Mouse (Mus musculus) heart, embryonic 16.5 days (tissue): ENCODE results near the gene Sgsm3. TPM values are rescaled to one million over a fixed set of nuclear protein-coding genes. Genes with fewer than 3 reads are reported as not detected.

Experiments
- ATAC-seq: fragments of 200-750 bp; cut with Nextera tagmentation; replicated peaks from 2 replicates; pipeline ENCODE4 v1.8.0; 2017; ENCODE audit warnings: moderate number of reproducible peaks; ENCODE audit not compliant: insufficient read depth, low FRiP score; ENCODE audit errors: extremely low read depth
- H3K27ac ChIP-seq: fragments of 300-500 bp; sonication (generic); 2 replicates; pipeline ENCODE4 v1.5.1; 2014; ENCODE audit warnings: mild to moderate bottlenecking, low read length, control low read depth, moderate library complexity
- H3K27me3 ChIP-seq: fragments of 300-500 bp; sonication (generic); 2 replicates; pipeline ENCODE4 v1.6.1; 2014; ENCODE audit warnings: low read length, mixed read lengths; ENCODE audit not compliant: control insufficient read depth, insufficient read depth
- H3K36me3 ChIP-seq: fragments of 300-500 bp; sonication (generic); 2 replicates; pipeline ENCODE4 v1.6.1; 2014; ENCODE audit not compliant: control insufficient read depth, insufficient read depth
- H3K4me1 ChIP-seq: fragments of 300-500 bp; sonication (generic); 2 replicates; pipeline ENCODE4 v1.6.1; 2014; ENCODE audit warnings: low read length, mixed read lengths; ENCODE audit not compliant: control insufficient read depth, insufficient read depth
- H3K4me2 ChIP-seq: fragments of 300-500 bp; sonication (generic); 2 replicates; pipeline ENCODE4 v1.6.1; 2014; ENCODE audit warnings: low read depth, mild to moderate bottlenecking, control low read depth, low read length
- H3K4me3 ChIP-seq: fragments of 300-500 bp; sonication (generic); 2 replicates; pipeline ENCODE4 v1.5.1; 2014; ENCODE audit warnings: mild to moderate bottlenecking, control low read depth, low read length
- H3K9ac ChIP-seq: fragments of 300-500 bp; sonication (generic); 2 replicates; pipeline ENCODE4 v1.6.1; 2014; ENCODE audit warnings: low read length, control low read depth
- H3K9me3 ChIP-seq: fragments of 300-500 bp; sonication (generic); replicated peaks from 2 replicates; pipeline ENCODE4 v1.6.1; 2016; ENCODE audit warnings: low read length; ENCODE audit not compliant: control insufficient read depth
- WGBS: fragments of 180-500 bp; shearing (Covaris S2); extraction: QIAGEN DNeasy Blood & Tissue Kit; methylation state at CpG from one replicate; pipeline ENCODE4 v1.1.7; 2014; 5-methylcytosine and 5-hydroxymethylcytosine counted together
- polyA plus RNA-seq: library from polyadenylated mRNA; unstranded; fragments of >200 nt; fragmentation: Nextera tagmentation; extraction: Ambion mirVana; gene quantifications from 2 replicates; pipeline ENCODE4 v1.2.1, GENCODE M21; 2015

Gene Sgsm3
- polyA plus RNA-seq, 1 experiment from 2014 or later, result 15.8 TPM

DNA sequence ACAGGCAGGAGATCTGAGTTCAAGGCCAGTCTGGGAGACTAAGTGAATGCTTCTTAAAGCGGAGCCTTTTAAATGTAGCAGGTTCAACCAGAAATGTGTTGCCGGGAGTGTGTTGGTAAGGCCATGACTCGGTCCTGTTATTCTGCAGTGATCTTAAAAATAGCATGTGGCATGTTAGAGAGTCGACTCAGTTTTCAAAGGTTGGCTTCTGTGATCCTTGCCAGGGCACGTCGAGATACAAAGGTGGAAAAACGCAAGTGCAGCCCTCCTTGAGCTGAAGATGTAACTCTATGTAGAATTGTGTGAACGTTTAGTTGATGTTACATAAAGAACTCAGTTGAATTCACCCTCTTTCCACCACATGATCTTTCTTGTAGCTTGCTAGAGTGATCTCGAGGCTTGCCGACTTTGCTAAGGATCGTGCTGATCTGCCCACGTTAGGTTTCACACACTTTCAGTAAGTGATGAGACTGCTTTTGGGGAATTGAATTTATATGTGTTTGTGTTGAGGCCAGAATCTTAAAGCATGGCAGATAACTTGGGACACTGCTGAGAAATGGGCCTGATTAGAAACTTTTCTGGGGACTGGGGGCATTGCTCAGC lies 21.6 kb upstream of the Sgsm3 start:
- Histone ChIP-seq H3K9me3 (no peaks in the 10 kb centered on the region), H3K4me1 (no peaks in the 10 kb centered on the region), H3K4me2 (no peak overlapping the region), H3K9ac (no peak overlapping the region), H3K27ac (no peak overlapping the region), H3K4me3 (no peak overlapping the region), H3K27me3 (no peaks in the 10 kb centered on the region), H3K36me3 (peaks cover 68% of the 10 kb centered on the region)
- no peak for ATAC-seq
- 83% methylated on average over 12 of the region's 12 CpGs for WGBS

GRCm38 (mm10) chr15:80969371-80969770 lies 8.2 kb upstream of the Sgsm3 start:
- Histone ChIP-seq H3K36me3 (peaks cover 45% of the 10 kb centered on the region), H3K4me3 (no peak overlapping the region), H3K4me1 (no peaks in the 10 kb centered on the region), H3K4me2 (no peak overlapping the region), H3K9me3 (no peaks in the 10 kb centered on the region), H3K27me3 (no peaks in the 10 kb centered on the region), H3K9ac (no peak overlapping the region), H3K27ac (no peak overlapping the region)
- no peak for ATAC-seq
- 89% methylated on average over 1 of the region's 1 CpGs for WGBS

DNA sequence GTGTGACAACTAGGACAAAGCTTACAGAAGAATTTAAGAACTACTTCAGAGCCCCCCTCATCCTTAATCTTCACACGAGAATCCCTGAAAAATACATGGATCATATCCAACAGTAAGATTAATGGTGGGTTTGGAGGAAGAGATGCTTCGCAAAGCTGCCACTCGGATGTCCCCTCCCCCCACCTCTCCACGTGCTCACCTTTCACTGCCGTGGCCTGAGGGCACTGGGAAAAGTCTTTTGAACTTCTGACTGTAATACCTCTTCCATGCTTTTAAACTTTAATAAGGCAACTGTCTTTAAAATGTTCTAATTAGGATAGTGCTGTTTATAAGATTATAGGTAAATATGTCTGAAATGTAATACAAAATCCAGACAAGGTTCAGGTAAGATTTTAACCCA lies 3.3 kb upstream of the Sgsm3 start:
- no peaks in the 10 kb centered on the region for H3K27me3 ChIP-seq
- H3K4me3 ChIP-seq, result no peak overlapping the region
- peaks cover 11% of the 10 kb centered on the region for H3K4me1 ChIP-seq
- no peak overlapping the region for H3K27ac ChIP-seq
- no peak for ATAC-seq
- WGBS, result 41% methylated on average over 5 of the region's 5 CpGs
- no peak overlapping the region for H3K4me2 ChIP-seq
- peaks cover 4% of the 10 kb centered on the region for H3K36me3 ChIP-seq
- H3K9me3 ChIP-seq, result no peaks in the 10 kb centered on the region
- H3K9ac ChIP-seq, result no peak overlapping the region

- ATAC-seq, result no peak
- H3K27me3 ChIP-seq, result no peaks in the 10 kb centered on the region
- WGBS, result 76% methylated on average over 3 of the region's 3 CpGs
- H3K36me3 ChIP-seq, result no peaks in the 10 kb centered on the region
- no peak overlapping the region for H3K4me2 ChIP-seq
- H3K4me3 ChIP-seq, result no peak overlapping the region
- H3K27ac ChIP-seq, result no peak overlapping the region
- H3K9ac ChIP-seq, result no peak overlapping the region
- peaks cover 11% of the 10 kb centered on the region for H3K4me1 ChIP-seq
- no peaks in the 10 kb centered on the region for H3K9me3 ChIP-seq
Measured at GRCm38 (mm10) chr15:80975666-80976065, 1.9 kb upstream of the Sgsm3 start.

- 58% methylated on average over 4 of the region's 4 CpGs for whole genome bisulfite sequencing
- Histone ChIP-seq H3K4me2 (no peak overlapping the region), H3K27ac (peak overlapping the region; percentile 16; the same call in 1 of the 2 replicates)
Measured at GRCm38 (mm10) chr15:80979611-80980010, 2.0 kb downstream of the Sgsm3 start.

DNA sequence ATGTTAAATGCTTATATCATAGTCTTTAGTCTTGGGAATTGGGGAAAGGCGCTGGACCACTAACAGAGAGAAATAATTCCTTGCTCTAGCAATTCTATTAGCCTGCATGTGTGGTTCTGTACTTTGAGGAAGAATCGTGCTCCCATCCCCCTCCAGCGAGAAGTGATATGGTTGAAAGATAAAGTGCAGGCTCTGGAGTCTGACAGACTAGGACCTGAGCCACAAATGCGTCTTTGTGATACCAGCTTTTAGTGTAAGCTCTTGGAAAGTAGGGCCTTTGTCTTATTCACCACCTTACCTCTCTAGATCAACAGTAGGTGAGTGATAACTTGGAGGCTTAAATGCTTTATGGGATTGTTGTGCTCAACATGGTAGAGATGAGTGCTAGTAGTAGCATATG lies 3.6 kb downstream of the Sgsm3 start:
- peaks cover 12% of the 10 kb centered on the region for H3K4me1 ChIP-seq
- H3K4me3 ChIP-seq, result no peak overlapping the region
- ATAC-seq, result no peak
- H3K4me2 ChIP-seq, result no peak overlapping the region
- 55% methylated on average over 4 of the region's 4 CpGs for WGBS
- H3K9me3 ChIP-seq, result no peaks in the 10 kb centered on the region
- H3K27ac ChIP-seq, result no peak overlapping the region
- no peaks in the 10 kb centered on the region for H3K36me3 ChIP-seq
- no peaks in the 10 kb centered on the region for H3K27me3 ChIP-seq
- no peak overlapping the region for H3K9ac ChIP-seq

More at GRCm38 (mm10) chr15:80979611-80980010, 2.0 kb downstream of the Sgsm3 start:
- Histone ChIP-seq H3K27me3 (no peaks in the 10 kb centered on the region), H3K4me3 (no peak overlapping the region), H3K4me1 (peaks cover 12% of the 10 kb centered on the region), H3K9me3 (no peaks in the 10 kb centered on the region), H3K36me3 (no peaks in the 10 kb centered on the region), H3K9ac (no peak overlapping the region)
- ATAC-seq, result no peak

- Histone ChIP-seq H3K36me3 (no peaks in the 10 kb centered on the region), H3K9me3 (no peaks in the 10 kb centered on the region), H3K9ac (no peak overlapping the region), H3K4me2 (no peak overlapping the region), H3K4me3 (no peak overlapping the region), H3K4me1 (peaks cover 7% of the 10 kb centered on the region), H3K27ac (no peak overlapping the region), H3K27me3 (no peaks in the 10 kb centered on the region)
- WGBS, result 87% methylated on average over 2 of the region's 2 CpGs
- ATAC-seq, result no peak
Measured at GRCm38 (mm10) chr15:80983264-80983663, 5.7 kb downstream of the Sgsm3 start.

DNA sequence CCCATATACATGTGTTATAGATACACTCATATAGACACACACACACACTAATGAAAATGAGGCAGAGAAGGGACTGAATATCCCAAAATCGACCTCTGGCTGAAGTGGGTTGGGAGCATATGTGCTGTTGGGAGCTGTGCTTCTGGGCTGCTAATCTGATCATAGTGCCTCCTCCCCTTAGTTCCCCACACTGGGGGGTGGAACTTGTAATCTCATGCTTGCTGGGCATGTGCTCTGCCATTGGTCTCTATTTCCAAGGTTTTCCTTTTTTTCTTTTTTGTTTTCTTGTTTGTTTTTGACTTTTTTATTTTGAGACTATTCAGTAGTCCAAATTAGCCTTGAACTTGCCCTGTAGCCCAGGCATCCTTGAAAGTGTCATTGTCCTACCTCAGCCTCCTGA lies 10.8 kb downstream of the Sgsm3 start:
- ATAC-seq, result no peak
- WGBS, result 30% methylated on average over 1 of the region's 1 CpGs
- H3K4me3 ChIP-seq, result no peak overlapping the region
- no peak overlapping the region for H3K9ac ChIP-seq
- no peaks in the 10 kb centered on the region for H3K4me1 ChIP-seq
- no peaks in the 10 kb centered on the region for H3K27me3 ChIP-seq
- H3K27ac ChIP-seq, result no peak overlapping the region
- no peaks in the 10 kb centered on the region for H3K9me3 ChIP-seq
- H3K4me2 ChIP-seq, result no peak overlapping the region
- no peaks in the 10 kb centered on the region for H3K36me3 ChIP-seq

DNA sequence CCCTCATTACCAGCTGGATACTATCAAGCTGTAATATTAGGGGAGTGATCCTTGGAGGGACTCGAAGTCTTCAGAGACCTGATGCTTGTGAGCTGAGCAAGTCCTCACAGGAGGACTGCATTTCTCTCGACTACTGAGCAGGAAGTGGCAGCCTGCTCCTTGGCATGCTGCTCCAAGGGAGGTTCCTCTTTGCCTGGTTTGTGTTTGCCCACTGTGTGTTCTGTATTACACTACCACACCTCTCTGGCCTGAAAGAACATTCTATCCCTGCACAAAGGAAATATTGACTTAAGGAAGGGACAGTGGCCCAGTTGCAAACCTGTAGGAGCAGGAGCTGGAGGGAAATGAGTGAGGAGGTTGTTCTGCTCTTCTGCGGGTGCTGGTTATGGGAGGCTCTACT lies 12.1 kb downstream of the Sgsm3 start:
- H3K36me3 ChIP-seq, result 0 out of 2 replicates have a peak, but pooled peaks cover 2% of the 10 kb centered on the region
- no peak overlapping the region for H3K4me2 ChIP-seq
- WGBS, result 60% methylated on average over 3 of the region's 3 CpGs
- H3K9me3 ChIP-seq, result no peaks in the 10 kb centered on the region
- no peaks in the 10 kb centered on the region for H3K4me1 ChIP-seq
- no peak overlapping the region for H3K4me3 ChIP-seq
- H3K9ac ChIP-seq, result no peak overlapping the region
- H3K27ac ChIP-seq, result no peak overlapping the region
- H3K27me3 ChIP-seq, result no peaks in the 10 kb centered on the region
- no peak for ATAC-seq
